Mouse (Mus musculus) layer of hippocampus, postnatal 36 days (tissue): ENCODE results near the gene Gm21976. TPM values are rescaled to one million over a fixed set of nuclear protein-coding genes. Genes with fewer than 3 reads are reported as not detected.

Source experiments
- DNase-seq, 2 experiments: peaks; one replicate each; pipeline ENCODE4 v3.0.0; 2022
- total RNA-seq, 2 experiments: library from RNA; stranded (reverse); gene quantifications; 2 replicates each; pipeline ENCODE4 v1.2.3; 2021

Gene Gm21976
- total RNA-seq, 2 experiments from 2014 or later = not detected

- DNase-seq = peak; percentile 19 to 35
Observed at GRCm38 (mm10) chr13:98354871-98355558, 75.3 kb downstream of the Gm21976 start.

GRCm38 (mm10) chr13:98355559-98356111 lies 75.9 kb downstream of the Gm21976 start:
- DNase-seq = no peak

GRCm38 (mm10) chr13:98356176-98356972 lies 76.7 kb downstream of the Gm21976 start:
- DNase-seq = no peak

Other genes with a start within 250 kb of the Gm21976 start
- 100 to 1,000 TPM in 1 of 2 experiments, 10 to 100 TPM in 1; 92.7 to 103 TPM for gene Arhgef28, start 73.4 kb upstream of the Gm21976 start, total RNA-seq
- gene Utp15, start 16.8 kb upstream of the Gm21976 start, total RNA-seq = 10 to 100 TPM; 20.6 to 20.7 TPM
- 10 to 100 TPM; 48.0 to 51.0 TPM for gene Ankra2, start 16.8 kb upstream of the Gm21976 start, total RNA-seq
- 100 to 1,000 TPM; 187 to 191 TPM for gene Btf3, start 37.1 kb downstream of the Gm21976 start, total RNA-seq
- 1 to 10 TPM in 1 of 2 experiments, under 1 TPM in 1; 0.65 to 1.4 TPM for gene Foxd1, start 74.4 kb downstream of the Gm21976 start, total RNA-seq
- gene Gm10320, start 212.1 kb downstream of the Gm21976 start, total RNA-seq = not detected